Mouse (Mus musculus) liver, adult 2 months (tissue): ENCODE measurements around the gene Mtx1. TPM values are rescaled to one million over a fixed set of nuclear protein-coding genes. Genes with fewer than 3 reads are reported as not detected.
"Not testable (repeated sequence)": the region's sequence is repeated elsewhere in the genome, so short reads cannot be mapped to it uniquely, and the experiment has no call there.

Source experiments
- DNase-seq: peaks from one replicate; pipeline ENCODE4 v3.0.0-alpha.2; 2011; ENCODE audit warnings: low read depth, low spot score; ENCODE audit errors: extremely low read depth
- H3K27ac ChIP-seq: fragments of 200-500 bp; replicated peaks from 2 replicates; pipeline ENCODE4 v1.5.1; 2012; ENCODE audit warnings: low read depth, mild to moderate bottlenecking, control low read depth, inconsistent platforms, low read length; ENCODE audit not compliant: insufficient read depth
- H3K27me3 ChIP-seq: fragments of 200-500 bp; 2 replicates; pipeline ENCODE4 v1.6.1; 2012; ENCODE audit warnings: mild to moderate bottlenecking, moderate library complexity, low read length, inconsistent platforms; ENCODE audit not compliant: control insufficient read depth, insufficient read depth
- H3K36me3 ChIP-seq: fragments of 200-500 bp; 2 replicates; pipeline ENCODE4 v1.6.1; 2012; ENCODE audit warnings: low read length, inconsistent platforms; ENCODE audit not compliant: control insufficient read depth, insufficient read depth
- H3K4me1 ChIP-seq: fragments of 200-500 bp; 2 replicates; pipeline ENCODE4 v1.6.1; 2011; ENCODE audit warnings: low read length; ENCODE audit not compliant: control insufficient read depth, insufficient read depth
- H3K4me3 ChIP-seq: fragments of 200-500 bp; 2 replicates; pipeline ENCODE4 v1.5.1; 2011; ENCODE audit warnings: low read depth, mild to moderate bottlenecking, control low read depth, low read length, moderate library complexity; ENCODE audit not compliant: insufficient read depth
- H3K79me2 ChIP-seq: fragments of 200-500 bp; 2 replicates; pipeline ENCODE4 v1.6.1; 2012; ENCODE audit warnings: inconsistent platforms, mild to moderate bottlenecking, low read length, moderate library complexity; ENCODE audit not compliant: control insufficient read depth, insufficient read depth
- H3K9ac ChIP-seq: fragments of 200-500 bp; 2 replicates; pipeline ENCODE4 v1.6.1; 2012; ENCODE audit warnings: low read depth, mild to moderate bottlenecking, control low read depth, inconsistent platforms, low read length
- CTCF ChIP-seq: fragments of 200-500 bp; IDR thresholded peaks from 2 replicates; pipeline ENCODE4 v1.5.1; 2011; ENCODE audit warnings: low read depth, low read length, control low read depth
- POLR2A ChIP-seq: fragments of 200-500 bp; IDR thresholded peaks from 2 replicates; pipeline ENCODE4 v1.6.1; 2011; ENCODE audit warnings: low read length, control low read depth; ENCODE audit not compliant: insufficient read depth; ENCODE audit errors: extremely low read depth
- WGBS: fragments of 180-500 bp; shearing (Covaris S2); methylation state at CpG from one replicate; pipeline ENCODE4 v1.1.7; 2018; 5-methylcytosine and 5-hydroxymethylcytosine counted together
- polyA plus RNA-seq: library from polyadenylated mRNA; depleted of rRNA; stranded (reverse); fragments of >200 nt; gene quantifications from 2 replicates; pipeline ENCODE4 v1.2.3, GENCODE M21; 2012
- total RNA-seq: library from RNA; depleted of rRNA; stranded (reverse); fragments of >200 nt; gene quantifications from 2 replicates; pipeline ENCODE4 v1.2.3, GENCODE M21; 2014

Mtx1 gene
- total and polyA plus RNA-seq, 2 experiments = 105 to 167 TPM

GRCm38 (mm10) chr3:89225918-89226317 lies 970 bp downstream of the Mtx1 start:
- TF ChIP-seq POLR2A (no peak), CTCF (no peak)
- 0 out of 2 replicates have a peak, but pooled peaks cover 2% of the 10 kb centered on the region for H3K27me3 ChIP-seq
- WGBS = 87% methylated on average over 4 of the region's 4 CpGs

DNA sequence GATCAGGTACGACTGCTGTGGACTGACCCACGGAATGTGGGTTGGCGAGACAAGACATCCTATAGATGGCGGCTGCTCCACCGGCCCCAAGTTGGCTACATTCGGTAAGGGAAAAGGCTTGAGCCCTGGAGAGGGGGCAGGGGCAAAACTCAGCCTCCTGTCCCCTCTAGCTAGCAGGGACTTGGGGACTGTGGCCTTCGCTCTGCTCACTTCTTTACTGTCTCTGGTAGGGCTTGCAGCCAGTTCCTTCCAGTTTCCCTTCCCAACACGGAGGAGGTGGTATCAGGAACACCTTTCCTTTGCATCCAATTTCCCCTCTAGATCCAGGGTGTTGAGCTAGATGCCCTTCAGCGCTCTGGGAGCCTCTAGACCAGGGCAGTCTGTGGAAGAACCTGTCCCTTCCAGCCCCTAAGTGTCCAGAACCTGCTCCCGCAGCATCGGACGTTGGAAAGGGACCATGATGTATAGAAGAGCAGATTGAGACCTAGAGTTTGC lies 1.5 kb downstream of the Mtx1 start:
- no peak for TF ChIP-seq POLR2A
- TF ChIP-seq CTCF = no peak
- no peaks in the 10 kb centered on the region for H3K79me2 ChIP-seq
- H3K9ac ChIP-seq = no peak overlapping the region
- 83% methylated on average over 12 of the region's 12 CpGs for WGBS
- no peaks in the 10 kb centered on the region for H3K36me3 ChIP-seq
- no peak overlapping the region for H3K4me3 ChIP-seq
- DNase-seq = no peak
- H3K4me1 ChIP-seq = peaks cover 3% of the 10 kb centered on the region; the same call in 1 of the 2 replicates
- no peak overlapping the region for H3K27ac ChIP-seq
- H3K27me3 ChIP-seq = 0 out of 2 replicates have a peak, but pooled peaks cover 2% of the 10 kb centered on the region

More at GRCm38 (mm10) chr3:89225918-89226317, 970 bp downstream of the Mtx1 start:
- H3K36me3 ChIP-seq = no peaks in the 10 kb centered on the region
- peaks cover 3% of the 10 kb centered on the region; the same call in 1 of the 2 replicates for H3K4me1 ChIP-seq
- no peaks in the 10 kb centered on the region for H3K79me2 ChIP-seq
- H3K27ac ChIP-seq = no peak overlapping the region
- no peak for DNase-seq
- H3K9ac ChIP-seq = no peak overlapping the region
- H3K4me3 ChIP-seq = no peak overlapping the region

- no peaks in the 10 kb centered on the region for H3K36me3 ChIP-seq
- 88% methylated on average over 11 of the region's 11 CpGs for WGBS
- no peak overlapping the region for H3K27ac ChIP-seq
- no peaks in the 10 kb centered on the region for H3K79me2 ChIP-seq
- H3K4me3 ChIP-seq = no peak overlapping the region
- no peak overlapping the region for H3K9ac ChIP-seq
- TF ChIP-seq POLR2A (no peak), CTCF (no peak)
- no peak for DNase-seq
- 0 out of 2 replicates have a peak, but pooled peaks cover 2% of the 10 kb centered on the region for H3K27me3 ChIP-seq
- peaks cover 3% of the 10 kb centered on the region; the same call in 1 of the 2 replicates for H3K4me1 ChIP-seq
These were observed 2.1 kb downstream of the Mtx1 start for GRCm38 (mm10) chr3:89224796-89225195.

DNA sequence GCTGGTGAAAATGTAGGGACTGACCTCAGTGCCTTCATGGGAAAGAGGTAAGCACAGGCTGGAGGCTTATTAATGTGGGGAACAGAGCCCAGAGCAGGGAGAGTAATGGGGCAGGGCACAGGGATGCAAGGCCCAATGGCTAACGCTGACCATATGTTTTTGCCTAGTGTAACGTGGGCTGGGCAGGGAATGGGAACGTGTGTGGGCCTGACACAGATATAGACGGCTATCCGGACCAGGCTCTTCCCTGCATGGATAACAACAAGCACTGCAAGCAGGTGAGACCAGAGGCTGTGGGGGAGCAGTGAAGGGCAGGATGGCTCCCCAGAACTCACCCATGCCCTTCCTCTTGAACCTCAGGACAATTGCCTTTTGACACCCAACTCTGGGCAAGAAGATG lies 5.7 kb downstream of the Mtx1 start:
- Histone ChIP-seq H3K4me3 (no peak overlapping the region), H3K27ac (no peak overlapping the region), H3K27me3 (no peaks in the 10 kb centered on the region), H3K36me3 (no peaks in the 10 kb centered on the region), H3K9ac (no peak overlapping the region), H3K4me1 (no peaks in the 10 kb centered on the region), H3K79me2 (no peaks in the 10 kb centered on the region)
- no peak for DNase-seq
- no peak for TF ChIP-seq CTCF
- no peak for TF ChIP-seq POLR2A
- WGBS = 95% methylated on average over 5 of the region's 5 CpGs

DNA sequence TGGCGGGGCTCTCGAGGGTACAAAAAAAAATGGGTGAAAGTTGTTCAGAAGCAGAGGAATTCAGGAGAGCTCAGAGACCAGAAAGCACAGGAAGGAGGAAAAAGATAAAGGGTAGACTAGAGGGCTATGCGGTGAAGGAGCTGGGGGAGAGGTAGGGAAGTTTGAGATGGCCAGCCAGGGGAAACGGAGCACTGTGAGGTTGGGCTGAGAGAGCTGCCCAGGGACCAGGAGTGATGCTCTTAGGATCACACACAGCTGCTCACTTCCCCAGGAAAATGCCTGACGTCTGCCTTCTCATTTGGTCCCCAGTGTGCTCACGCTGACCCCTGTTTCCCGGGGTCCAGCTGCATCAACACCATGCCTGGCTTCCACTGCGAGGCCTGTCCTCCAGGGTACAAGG lies 7.3 kb downstream of the Mtx1 start:
- no peak for TF ChIP-seq POLR2A
- Histone ChIP-seq H3K27me3 (no peaks in the 10 kb centered on the region), H3K9ac (no peak overlapping the region), H3K36me3 (no peaks in the 10 kb centered on the region), H3K4me3 (no peak overlapping the region), H3K27ac (no peak overlapping the region), H3K4me1 (no peaks in the 10 kb centered on the region), H3K79me2 (no peaks in the 10 kb centered on the region)
- DNase-seq = no peak
- WGBS = 50% methylated on average over 8 of the region's 8 CpGs

DNA sequence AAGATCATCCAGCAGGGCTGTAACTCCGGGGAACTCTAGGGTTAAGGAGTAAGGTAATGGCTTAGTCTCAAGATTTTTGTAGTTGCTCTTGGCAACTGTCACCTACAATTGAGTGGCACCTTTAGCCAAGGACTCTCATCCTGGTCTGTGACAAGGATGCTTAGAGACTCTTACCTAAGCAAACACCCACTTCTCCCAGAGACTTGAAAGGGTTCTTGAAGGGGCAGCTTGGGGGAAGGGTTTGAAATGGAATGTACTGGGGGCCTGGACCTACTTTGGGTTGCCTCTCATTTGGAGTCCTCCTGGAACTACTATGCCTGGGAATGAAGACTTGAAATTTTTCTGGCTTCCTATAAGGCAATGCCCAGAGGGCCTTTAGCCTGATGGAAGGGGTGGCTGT lies 8.6 kb downstream of the Mtx1 start:
- WGBS = 85% methylated on average over 1 of the region's 1 CpGs
- no peak overlapping the region for H3K9ac ChIP-seq
- no peaks in the 10 kb centered on the region for H3K27me3 ChIP-seq
- no peaks in the 10 kb centered on the region; the same call in 1 of the 2 replicates for H3K4me1 ChIP-seq
- H3K4me3 ChIP-seq = no peak overlapping the region
- H3K79me2 ChIP-seq = no peaks in the 10 kb centered on the region
- no peak for DNase-seq
- H3K27ac ChIP-seq = no peak overlapping the region
- TF ChIP-seq CTCF = no peak
- no peak for TF ChIP-seq POLR2A
- H3K36me3 ChIP-seq = no peaks in the 10 kb centered on the region

- 68% methylated on average over 7 of the region's 7 CpGs for WGBS
- not testable (repeated sequence) for H3K79me2 ChIP-seq, H3K9ac ChIP-seq, H3K36me3 ChIP-seq, H3K4me1 ChIP-seq, DNase-seq, H3K4me3 ChIP-seq, H3K27me3 ChIP-seq, H3K27ac ChIP-seq
These were observed 10.5 kb downstream of the Mtx1 start for GRCm38 (mm10) chr3:89216407-89216806.
